Mouse (Mus musculus): ENCODE data around the gene Il27ra.

DNA sequence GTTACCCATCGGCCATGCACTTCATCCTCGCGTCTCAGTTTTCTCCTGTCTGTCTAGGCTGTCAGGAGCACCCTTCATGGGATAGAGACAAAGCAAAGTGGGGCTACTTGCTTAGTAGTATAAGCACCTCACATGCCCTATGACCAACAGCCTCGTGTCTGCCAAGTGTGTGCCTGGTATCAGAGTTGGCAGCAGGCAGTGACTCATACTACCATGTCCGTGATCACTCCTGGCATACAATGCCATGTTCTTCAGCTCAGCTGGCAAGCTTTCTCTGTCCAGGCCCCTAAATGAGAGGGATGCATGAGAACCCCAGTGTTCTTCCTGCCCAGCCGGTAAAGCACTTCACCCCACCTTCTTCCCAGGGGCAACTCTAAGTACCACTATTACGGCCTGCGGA is 48.2 kb upstream of the Il27ra start:
- TF ChIP-seq EP300 (IDR thresholded peaks at IDR 0.05; ENCODE audit: low read depth) (no peak), CTCF (IDR thresholded peaks at IDR 0.05; ENCODE audit: low read depth) (no peak)

Data from liver, embryonic 14.5 days (tissue).